Mouse (Mus musculus) heart, embryonic 10.5 days (tissue): ENCODE measurements at regions not wholly inside any gene's neighbourhood (a gene's known extent, or its start where the extent isn't known, plus 50 kb on each side); places are given as distances from the start of the nearest gene placed in this dataset.

Source experiments
- DNase-seq: peaks from one replicate; pipeline ENCODE4 v3.0.0-alpha.2; 2017; ENCODE audit warnings: low spot score
- H3K27ac ChIP-seq: fragments of 300-500 bp; sonication (generic); 2 replicates; pipeline ENCODE4 v1.5.1; 2016; ENCODE audit warnings: mild to moderate bottlenecking
- H3K27me3 ChIP-seq: fragments of 300-500 bp; sonication (generic); 2 replicates; pipeline ENCODE4 v1.6.1; 2016; ENCODE audit warnings: mild to moderate bottlenecking; ENCODE audit not compliant: poor library complexity, insufficient read depth, severe bottlenecking
- H3K36me3 ChIP-seq: fragments of 300-500 bp; sonication (generic); 2 replicates; pipeline ENCODE4 v1.6.1; 2016; ENCODE audit warnings: mild to moderate bottlenecking, moderate library complexity
- H3K4me1 ChIP-seq: fragments of 300-500 bp; sonication (generic); 2 replicates; pipeline ENCODE4 v1.6.1; 2016; ENCODE audit warnings: mild to moderate bottlenecking
- H3K4me3 ChIP-seq: fragments of 300-500 bp; sonication (generic); 2 replicates; pipeline ENCODE4 v1.5.1; 2016; ENCODE audit warnings: mild to moderate bottlenecking, moderate library complexity
- H3K9me3 ChIP-seq: fragments of 300-500 bp; sonication (generic); 2 replicates; pipeline ENCODE4 v1.6.1; 2016; ENCODE audit warnings: mild to moderate bottlenecking, moderate library complexity
- WGBS: fragments of 180-500 bp; shearing (Covaris S2); methylation state at CpG from one replicate; pipeline ENCODE4 v1.1.7; 2016; 5-methylcytosine and 5-hydroxymethylcytosine counted together

GRCm38 (mm10) chr17:84030699-84031098 is 157.0 kb downstream of the Zfp36l2 start:
- WGBS = 72% methylated on average over 5 of the region's 5 CpGs
- no peak for DNase-seq
- Histone ChIP-seq H3K27me3 (peaks cover 36% of the 10 kb centered on the region), H3K9me3 (no peaks in the 10 kb centered on the region), H3K4me1 (peaks cover 53% of the 10 kb centered on the region), H3K27ac (no peak overlapping the region), H3K4me3 (no peak overlapping the region), H3K36me3 (no peaks in the 10 kb centered on the region)

- Histone ChIP-seq H3K4me1 (peaks cover 42% of the 10 kb centered on the region), H3K4me3 (peak overlapping the region; percentile 42), H3K27ac (peak overlapping the region; percentile 77), H3K9me3 (0 out of 2 replicates have a peak, but pooled peaks cover 7% of the 10 kb centered on the region), H3K27me3 (peaks cover 29% of the 10 kb centered on the region), H3K36me3 (no peaks in the 10 kb centered on the region)
- peak; percentile 91 for DNase-seq
- WGBS = 21% methylated on average over 27 of the region's 27 CpGs
Measured at GRCm38 (mm10) chr17:84028157-84028970, 159.4 kb downstream of the Zfp36l2 start.

- Histone ChIP-seq H3K4me3 (no peak overlapping the region), H3K9me3 (0 out of 2 replicates have a peak, but pooled peaks cover 7% of the 10 kb centered on the region), H3K27ac (no peak overlapping the region), H3K27me3 (peaks cover 25% of the 10 kb centered on the region), H3K36me3 (no peaks in the 10 kb centered on the region), H3K4me1 (peaks cover 37% of the 10 kb centered on the region)
- WGBS = 55% methylated on average over 9 of the region's 9 CpGs
- no peak for DNase-seq
Measured at GRCm38 (mm10) chr17:84027275-84027674, 160.5 kb downstream of the Zfp36l2 start.

GRCm38 (mm10) chr17:84026110-84026509 is 161.6 kb downstream of the Zfp36l2 start:
- H3K4me1 ChIP-seq = peaks cover 27% of the 10 kb centered on the region
- H3K9me3 ChIP-seq = 0 out of 2 replicates have a peak, but pooled peaks cover 7% of the 10 kb centered on the region
- H3K27ac ChIP-seq = peak overlapping the region; percentile 62; the same call in 1 of the 2 replicates

GRCm38 (mm10) chr17:84022358-84022757 is 165.4 kb downstream of the Zfp36l2 start:
- Histone ChIP-seq H3K4me3 (no peak overlapping the region), H3K27me3 (peaks cover 11% of the 10 kb centered on the region), H3K27ac (no peak overlapping the region), H3K9me3 (0 out of 2 replicates have a peak, but pooled peaks cover 7% of the 10 kb centered on the region), H3K36me3 (no peaks in the 10 kb centered on the region), H3K4me1 (peaks cover 10% of the 10 kb centered on the region)
- 81% methylated on average over 7 of the region's 7 CpGs for WGBS
- no peak for DNase-seq

More at GRCm38 (mm10) chr17:84026110-84026509, 161.6 kb downstream of the Zfp36l2 start:
- Histone ChIP-seq H3K36me3 (no peaks in the 10 kb centered on the region), H3K4me3 (no peak overlapping the region), H3K27me3 (peaks cover 25% of the 10 kb centered on the region)
- 17% methylated on average over 9 of the region's 9 CpGs for WGBS
- DNase-seq = peak; percentile 90

- Histone ChIP-seq H3K36me3 (no peaks in the 10 kb centered on the region), H3K4me1 (peaks cover 7% of the 10 kb centered on the region; the same call in 1 of the 2 replicates), H3K4me3 (no peak overlapping the region), H3K27me3 (no peaks in the 10 kb centered on the region), H3K27ac (no peak overlapping the region), H3K9me3 (0 out of 2 replicates have a peak, but pooled peaks cover under 1% of the 10 kb centered on the region)
- DNase-seq = no peak
- 71% methylated on average over 1 of the region's 1 CpGs for WGBS
Measured at GRCm38 (mm10) chr17:84018817-84019216, 168.9 kb downstream of the Zfp36l2 start.

- Histone ChIP-seq H3K27me3 (no peaks in the 10 kb centered on the region), H3K4me1 (peaks cover 7% of the 10 kb centered on the region; the same call in 1 of the 2 replicates), H3K27ac (no peak overlapping the region), H3K4me3 (no peak overlapping the region), H3K9me3 (no peaks in the 10 kb centered on the region), H3K36me3 (no peaks in the 10 kb centered on the region)
- no peak for DNase-seq
- WGBS = 78% methylated on average over 4 of the region's 4 CpGs
Measured at GRCm38 (mm10) chr17:84017891-84018290, 169.9 kb downstream of the Zfp36l2 start.

GRCm38 (mm10) chr17:84014287-84015039 is 166.7 kb upstream of the Haao start:
- H3K27ac ChIP-seq = no peak overlapping the region
- 69% methylated on average over 12 of the region's 12 CpGs for WGBS

GRCm38 (mm10) chr17:84010492-84011060 is 162.8 kb upstream of the Haao start:
- WGBS = 70% methylated on average over 3 of the region's 3 CpGs
- H3K27ac ChIP-seq = no peak overlapping the region
- DNase-seq = no peak

More at GRCm38 (mm10) chr17:84014287-84015039, 166.7 kb upstream of the Haao start:
- Histone ChIP-seq H3K27me3 (no peaks in the 10 kb centered on the region), H3K4me1 (peaks cover 12% of the 10 kb centered on the region; the same call in 1 of the 2 replicates), H3K4me3 (no peak overlapping the region), H3K36me3 (no peaks in the 10 kb centered on the region), H3K9me3 (no peaks in the 10 kb centered on the region)
- no peak for DNase-seq

GRCm38 (mm10) chr17:84009966-84010365 is 162.2 kb upstream of the Haao start:
- H3K27ac ChIP-seq = no peak overlapping the region
- no peaks in the 10 kb centered on the region for H3K36me3 ChIP-seq
- DNase-seq = no peak
- 77% methylated on average over 7 of the region's 7 CpGs for WGBS
- H3K4me3 ChIP-seq = no peak overlapping the region
- H3K27me3 ChIP-seq = no peaks in the 10 kb centered on the region
- H3K9me3 ChIP-seq = no peaks in the 10 kb centered on the region
- peaks cover 25% of the 10 kb centered on the region for H3K4me1 ChIP-seq

More at GRCm38 (mm10) chr17:84010492-84011060, 162.8 kb upstream of the Haao start:
- Histone ChIP-seq H3K4me3 (no peak overlapping the region), H3K9me3 (no peaks in the 10 kb centered on the region), H3K36me3 (no peaks in the 10 kb centered on the region), H3K27me3 (no peaks in the 10 kb centered on the region), H3K4me1 (peaks cover 25% of the 10 kb centered on the region)

- peak overlapping the region; percentile 65 for H3K27ac ChIP-seq
- no peak for DNase-seq
- H3K27me3 ChIP-seq = no peaks in the 10 kb centered on the region
- peaks cover 21% of the 10 kb centered on the region for H3K4me1 ChIP-seq
- 78% methylated on average over 8 of the region's 8 CpGs for WGBS
- no peaks in the 10 kb centered on the region for H3K9me3 ChIP-seq
- H3K4me3 ChIP-seq = no peak overlapping the region
- no peaks in the 10 kb centered on the region for H3K36me3 ChIP-seq
Measured at GRCm38 (mm10) chr17:84009194-84009593, 161.4 kb upstream of the Haao start.

GRCm38 (mm10) chr17:84008682-84009052 is 160.9 kb upstream of the Haao start:
- Histone ChIP-seq H3K27ac (peak overlapping the region; percentile 65; the same call in 1 of the 2 replicates), H3K4me1 (peaks cover 24% of the 10 kb centered on the region), H3K4me3 (no peak overlapping the region), H3K9me3 (no peaks in the 10 kb centered on the region), H3K36me3 (no peaks in the 10 kb centered on the region), H3K27me3 (no peaks in the 10 kb centered on the region)
- no peak for DNase-seq
- WGBS = 62% methylated on average over 7 of the region's 7 CpGs
